Mouse (Mus musculus) liver, adult 10 weeks (tissue): ENCODE data around the gene E2f1. TPM values are rescaled to one million over a fixed set of nuclear protein-coding genes. Genes with fewer than 3 reads are reported as not detected.

Experiments
- polyA plus RNA-seq: library from polyadenylated mRNA; stranded (reverse); fragments of 350-450 nt; fragmentation: Illumina TruSeq; extraction: RNeasy Lipid Tissue Mini Kit (QIAGEN cat#74804); gene quantifications from one replicate; pipeline ENCODE4 v1.2.3, GENCODE M21; 2014; ENCODE audit warnings: low read depth, low replicate concordance

Gene E2f1
- polyA plus RNA-seq: not detected

GRCm38 (mm10) chr2:154569836-154570286 is at the start of gene E2f1:
E2f1 (minus strand) TSS chr2:154569892.

GRCm38 (mm10) chr2:154613118-154614115 is 43.7 kb upstream of the E2f1 start, which contains the start of the genes Zfp341 and 4930519P11Rik:
Zfp341 (plus strand) TSS chr2:154613297.
4930519P11Rik (minus strand) TSS chr2:154613437.

GRCm38 (mm10) chr2:154603638-154604153 is 34.0 kb upstream of the E2f1 start, which contains the start of gene Pxmp4:
Pxmp4 (minus strand) TSS chr2:154603708.

GRCm38 (mm10) chr2:154558264-154559039 is 11.2 kb downstream of the E2f1 start, which contains the start of gene Necab3:
Necab3 (minus strand) TSS chr2:154558890.

GRCm38 (mm10) chr2:154551476-154551875 is 18.2 kb downstream of the E2f1 start, which contains the start of gene Actl10:
Actl10 (plus strand) TSS chr2:154551776.

GRCm38 (mm10) chr2:154546711-154547110 is 23.0 kb downstream of the E2f1 start, which contains the start of gene 1700003F12Rik:
1700003F12Rik (plus strand) TSS chr2:154547085.

Other genes starting within 250 kb of the E2f1 start
- 11.8 TPM for gene Cdk5rap1, start 196.9 kb downstream of the E2f1 start, polyA plus RNA-seq
- gene Snta1, start 161.8 kb downstream of the E2f1 start, polyA plus RNA-seq: 0.53 TPM
- 6.5 TPM for gene Cbfa2t2, start 133.4 kb downstream of the E2f1 start, polyA plus RNA-seq
- not detected for gene 1700003F12Rik, start 22.8 kb downstream of the E2f1 start, polyA plus RNA-seq
- not detected for gene Actl10, start 18.1 kb downstream of the E2f1 start, polyA plus RNA-seq
- not detected for gene Necab3, start 11.0 kb downstream of the E2f1 start, polyA plus RNA-seq
- 40.3 TPM for gene Pxmp4, start 33.8 kb upstream of the E2f1 start, polyA plus RNA-seq
- 0.19 TPM for gene Zfp341, start 43.4 kb upstream of the E2f1 start, polyA plus RNA-seq
- gene 4930519P11Rik, start 43.5 kb upstream of the E2f1 start, polyA plus RNA-seq: not detected
- gene Chmp4b, start 81.8 kb upstream of the E2f1 start, polyA plus RNA-seq: 36.4 TPM
- gene Gm14214, start 200.1 kb upstream of the E2f1 start, polyA plus RNA-seq: not detected
- gene Raly, start 221.2 kb upstream of the E2f1 start, polyA plus RNA-seq: 54.8 TPM
- not detected for gene a, start 221.5 kb upstream of the E2f1 start, polyA plus RNA-seq